Mouse (Mus musculus): ENCODE measurements at regions not wholly inside any gene's neighbourhood (a gene's known extent, or its start where the extent isn't known, plus 50 kb on each side); places are given as distances from the start of the nearest gene placed in this dataset.
A peak's percentile ranks its signal among the peaks of the same experiment; 100 is the strongest.
"Not testable (repeated sequence)": the region's sequence is repeated elsewhere in the genome, so short reads cannot be mapped to it uniquely, and the experiment has no call there.

- DNase-seq = peak; percentile 28
Observed at GRCm38 (mm10) chr10:36092915-36093314, 381.2 kb upstream of the Amd2 start.

GRCm38 (mm10) chr10:36054681-36055080 is 343.0 kb upstream of the Amd2 start:
- peak; percentile 80 for DNase-seq

- no peak for DNase-seq
Observed at GRCm38 (mm10) chr10:36036476-36036875, 324.8 kb upstream of the Amd2 start.

- not testable (repeated sequence) for DNase-seq
Observed at GRCm38 (mm10) chr10:35998869-35999268, 287.2 kb upstream of the Amd2 start.

- DNase-seq = no peak
Observed at GRCm38 (mm10) chr10:35949056-35949455, 237.4 kb upstream of the Amd2 start.

GRCm38 (mm10) chr10:35946006-35946405 is 234.3 kb upstream of the Amd2 start:
- DNase-seq = peak; percentile 68

- no peak for DNase-seq
Observed at GRCm38 (mm10) chr10:35943336-35943735, 231.6 kb upstream of the Amd2 start.

- DNase-seq = no peak
Observed at GRCm38 (mm10) chr10:35940641-35941040, 228.9 kb upstream of the Amd2 start.

Measured in retina, postnatal 1 day (tissue).